8 mouse cellular contexts compared by ENCODE assay signal in the genomic region with DNA sequence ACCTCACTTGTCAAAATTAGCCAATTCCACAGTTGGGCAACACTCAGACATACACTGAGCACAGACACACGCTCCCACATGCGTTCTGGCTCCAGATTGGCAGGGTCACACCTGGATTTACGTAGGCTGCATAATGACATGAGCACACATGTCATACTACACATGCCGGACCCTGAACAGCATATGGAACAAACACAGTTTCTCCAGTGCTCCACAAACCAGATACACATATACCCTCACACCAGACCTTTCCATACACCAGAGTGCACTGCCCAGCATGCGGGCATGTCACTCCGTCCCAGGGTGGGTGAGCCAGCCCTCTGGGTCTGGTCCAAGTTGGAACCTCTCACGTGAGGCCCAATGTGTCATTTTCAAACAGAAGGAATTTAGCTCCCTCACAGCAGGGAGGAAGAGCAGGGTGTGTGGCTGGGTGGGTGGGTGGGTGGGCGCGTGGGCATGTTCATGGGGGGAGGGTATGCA. TPM values are rescaled to one million over a fixed set of nuclear protein-coding genes. Genes with fewer than 3 reads are reported as not detected.
A peak's percentile ranks its signal among the peaks of the same experiment; 100 is the strongest.
DNase-seq lines count a peak whose midpoint lies in the region; ATAC-seq and TF ChIP-seq lines count a peak whose summit lies in the region.

A gene (plus strand): TSS at position 430 of the 480 bp plus-strand sequence.

- no peaks in the 10 kb centered on the region for H3K9me3 ChIP-seq in kidney, postnatal 0 days (replicated peaks; ENCODE audit: low read length)
- H3K9me3 ChIP-seq in forebrain, embryonic 15.5 days, result no peaks in the 10 kb centered on the region
- H3K9me3 ChIP-seq in neural tube, embryonic 14.5 days (ENCODE audit: control insufficient read depth, low read length), result no peaks in the 10 kb centered on the region

- DNase-seq in kidney, postnatal 0 days (ENCODE audit: low spot score), result no peak
- no peak for DNase-seq in kidney, postnatal 10 days
- peak in 1 of 2 experiments; percentile 61 for DNase-seq in left cerebral cortex, postnatal 10 days (ENCODE audit: extremely low spot score in 1 of 2, low spot score in 2 of 2)
- no peak for DNase-seq in urinary bladder, postnatal 25 days (ENCODE audit: low spot score)
- DNase-seq in cerebellum, adult 11 months, result no peak
- no peak for DNase-seq in thymus, postnatal 14 days

- no peaks in the 10 kb centered on the region; the same call in 1 of the 2 replicates for H3K4me1 ChIP-seq in kidney, postnatal 0 days (replicated peaks; ENCODE audit: insufficient read depth, low read length)
- H3K4me1 ChIP-seq in forebrain, embryonic 15.5 days, result peaks cover 33% of the 10 kb centered on the region
- H3K4me1 ChIP-seq in neural tube, embryonic 14.5 days (ENCODE audit: control insufficient read depth, insufficient read depth, low read length), result no peaks in the 10 kb centered on the region

- H3K4me2 ChIP-seq in kidney, postnatal 0 days (ENCODE audit: low read length), result peak within 1 kb of the TSS; percentile 85
- peak within 1 kb of the TSS; percentile 95 for H3K4me2 ChIP-seq in forebrain, embryonic 15.5 days (replicated peaks)
- peak within 1 kb of the TSS; percentile 96; the same call in 1 of the 2 replicates for H3K4me2 ChIP-seq in neural tube, embryonic 14.5 days (ENCODE audit: low read depth, low read length)

- H3K27me3 ChIP-seq in kidney, postnatal 0 days (ENCODE audit: insufficient read depth, low read length), result peaks cover 5% of the 10 kb centered on the region; the same call in 1 of the 2 replicates
- H3K27me3 ChIP-seq in forebrain, embryonic 15.5 days, result no peaks in the 10 kb centered on the region
- no peaks in the 10 kb centered on the region for H3K27me3 ChIP-seq in neural tube, embryonic 14.5 days (ENCODE audit: control insufficient read depth, insufficient read depth, low read length)

- TF ChIP-seq CTCF in kidney, postnatal 0 days (IDR thresholded peaks at IDR 0.05; ENCODE audit: low read depth), result no peak

- no peak; the same call in 1 of the 2 replicates for ATAC-seq in kidney, postnatal 0 days (replicated peaks; ENCODE audit: low FRiP score, low read depth)
- peak; percentile 40; the same call in 1 of the 2 replicates for ATAC-seq in forebrain, embryonic 15.5 days (replicated peaks)
- ATAC-seq in neural tube, embryonic 14.5 days (ENCODE audit: low read depth), result no peak

- H3K9ac ChIP-seq in kidney, postnatal 0 days (ENCODE audit: low read depth, low read length), result no peak within 1 kb of the TSS
- H3K9ac ChIP-seq in forebrain, embryonic 15.5 days (replicated peaks), result peak within 1 kb of the TSS; percentile 35
- no peak within 1 kb of the TSS for H3K9ac ChIP-seq in neural tube, embryonic 14.5 days (replicated peaks; ENCODE audit: low read depth, low read length)

- WGBS in kidney, postnatal 0 days, result 66% methylated on average over 9 of the region's 9 CpGs
- 42% methylated on average over 9 of the region's 9 CpGs for WGBS in forebrain, embryonic 15.5 days
- WGBS in neural tube, embryonic 14.5 days, result 76% methylated on average over 9 of the region's 9 CpGs

- no peaks in the 10 kb centered on the region for H3K36me3 ChIP-seq in kidney, postnatal 0 days (ENCODE audit: insufficient read depth, low read length)
- no peaks in the 10 kb centered on the region for H3K36me3 ChIP-seq in forebrain, embryonic 15.5 days
- no peaks in the 10 kb centered on the region for H3K36me3 ChIP-seq in neural tube, embryonic 14.5 days (ENCODE audit: control insufficient read depth, insufficient read depth, low read length)

- no peak within 1 kb of the TSS for H3K27ac ChIP-seq in kidney, postnatal 0 days
- peak within 1 kb of the TSS; percentile 31; the same call in 1 of the 2 replicates for H3K27ac ChIP-seq in forebrain, embryonic 15.5 days (replicated peaks)
- H3K27ac ChIP-seq in neural tube, embryonic 14.5 days (ENCODE audit: low read depth, low read length), result no peak within 1 kb of the TSS

- peak within 1 kb of the TSS; percentile 37; the same call in 1 of the 2 replicates for H3K4me3 ChIP-seq in kidney, postnatal 0 days (replicated peaks; ENCODE audit: low read depth, low read length)
- H3K4me3 ChIP-seq in forebrain, embryonic 15.5 days, result peak within 1 kb of the TSS; percentile 52
- H3K4me3 ChIP-seq in neural tube, embryonic 14.5 days (ENCODE audit: low read depth, low read length), result peak within 1 kb of the TSS; percentile 41

- intact Hi-C loops in left cerebral cortex, postnatal 10 days (cut with DNase I), result no loop called here

RNA-seq across cellular contexts. Expression of the gene that starts here (rescaled TPM):
- polyA plus RNA-seq in kidney, postnatal 0 days (2015; fragmentation: Nextera tagmentation; extraction: Ambion mirVana), result 0.17 and 0.18 TPM in 2 replicates
- polyA plus RNA-seq in forebrain, embryonic 15.5 days (2015; fragmentation: Nextera tagmentation; extraction: Ambion mirVana), result 5.1 and 5.4 TPM in 2 replicates
- 100 to 1,000 TPM; 119 to 128 TPM for total RNA-seq in left cerebral cortex, postnatal 10 days (2021)
- 0.19 and 0.26 TPM in 2 replicates for polyA plus RNA-seq in neural tube, embryonic 14.5 days (2014; fragmentation: Nextera tagmentation; extraction: Ambion mirVana)
